Mouse (Mus musculus): ENCODE measurements around the gene Rpl35a.

- TF ChIP-seq CTCF (IDR thresholded peaks at IDR 0.05; ENCODE audit: insufficient read depth, low read depth, low read length) (no peak), POLR2A (IDR thresholded peaks at IDR 0.05; ENCODE audit: insufficient read depth, low read depth, low read length) (no peak)
These were observed 598 bp upstream of the Rpl35a start for GRCm38 (mm10) chr16:33055655-33056054.
